Mouse (Mus musculus) megakaryocyte progenitor cell, adult 5-6 weeks (primary cell): Measurements from ENCODE around the gene Olfr639. TPM values are rescaled to one million over a fixed set of nuclear protein-coding genes. Genes with fewer than 3 reads are reported as not detected.
"Not testable (repeated sequence)": the region's sequence is repeated elsewhere in the genome, so short reads cannot be mapped to it uniquely, and the experiment has no call there.

Source experiments
- ATAC-seq: replicated peaks from 2 replicates; pipeline ENCODE4 v1.8.0; 2016; ENCODE audit warnings: mild to moderate bottlenecking, moderate TSS enrichment, inconsistent platforms; ENCODE audit not compliant: poor library complexity
- total RNA-seq, 2 experiments: library from RNA; stranded (forward) in 1 of 2; stranded (reverse) in 1 of 2; fragments of 157-497, 149-512 nt in 1 of 2; fragments of 200-1000 nt in 1 of 2; gene quantifications; 2 replicates each; pipeline versions ENCODE4 v1.2.3 to v1.2.4; 2015 to 2017

The Olfr639 gene
- 0.02 TPM in 1 of 2 replicates, not detected in the other for total RNA-seq (2015)
- total RNA-seq (2017): not detected in 2 replicates

GRCm38 (mm10) chr7:104017203-104017602 is at the start of gene Olfr639:
TSS of gene Olfr639 (minus strand) at chr7:104017303.
- ATAC-seq: no peak

DNA sequence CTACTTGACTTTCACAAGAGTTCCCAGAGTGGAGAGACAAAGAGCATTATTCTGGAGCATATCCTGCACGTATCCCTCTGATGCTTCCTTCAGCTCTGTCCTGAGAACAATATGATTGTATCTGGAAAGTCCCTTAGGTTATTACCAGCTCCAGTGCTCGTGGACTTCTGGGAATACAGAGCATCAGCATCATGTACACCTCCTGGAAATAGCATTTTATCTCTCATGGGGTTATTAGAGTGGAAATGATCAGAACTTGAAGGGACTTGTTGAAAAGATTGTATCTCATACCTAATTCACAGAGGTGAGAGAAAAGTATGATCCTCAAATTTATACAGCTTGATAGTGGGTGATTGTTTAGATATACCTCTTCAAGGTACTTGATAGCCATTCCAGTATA is 44.2 kb upstream of the Olfr639 start, which contains the start of gene 4930516K23Rik:
Gene 4930516K23Rik (minus strand): TSS at position 101 of the 400 bp plus-strand sequence.
- ATAC-seq: no peak

DNA sequence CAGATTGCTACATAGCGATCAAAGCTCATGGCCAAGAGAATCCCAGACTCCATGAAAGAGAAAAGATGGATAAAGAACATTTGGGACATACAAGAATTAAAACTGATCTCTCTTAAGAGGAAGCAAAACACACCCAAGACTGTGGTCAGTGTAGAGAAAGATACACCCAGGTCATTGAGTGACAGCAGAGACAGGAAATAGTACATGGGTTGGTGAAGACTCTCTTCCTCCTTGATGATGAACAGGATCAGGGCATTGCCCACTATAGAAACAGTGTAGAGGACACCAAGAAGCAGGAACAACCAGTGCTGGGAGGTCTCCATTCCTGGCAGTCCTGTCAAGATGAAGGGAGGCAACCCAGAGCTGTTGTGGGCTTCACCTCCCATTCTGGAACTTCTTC is 42.1 kb upstream of the Olfr639 start:
- ATAC-seq: peak; percentile 63; the same call in 1 of the 2 replicates

DNA sequence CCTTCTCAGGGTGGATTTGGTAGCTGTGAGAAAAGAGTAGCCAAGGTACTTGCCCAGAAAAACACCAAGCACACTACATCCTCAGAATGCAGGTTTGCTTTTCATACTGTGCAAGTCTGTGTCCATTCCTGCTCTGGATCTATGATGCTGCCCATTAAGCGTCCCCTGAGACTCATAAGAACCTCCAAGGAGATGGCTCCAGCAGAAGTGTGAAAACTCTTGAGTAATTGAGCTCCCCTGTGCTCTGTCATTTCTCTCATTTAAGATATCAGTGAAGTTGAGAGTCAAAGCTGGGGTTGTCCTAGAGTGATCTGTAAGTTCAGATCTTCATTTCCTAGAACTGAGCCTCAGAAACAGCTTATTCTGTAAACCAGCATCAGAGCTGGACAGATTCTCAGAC is 35.5 kb upstream of the Olfr639 start, which contains the start of gene Olfr642:
Gene Olfr642 (minus strand): TSS at position 101 of the 400 bp plus-strand sequence.
- ATAC-seq: no peak

DNA sequence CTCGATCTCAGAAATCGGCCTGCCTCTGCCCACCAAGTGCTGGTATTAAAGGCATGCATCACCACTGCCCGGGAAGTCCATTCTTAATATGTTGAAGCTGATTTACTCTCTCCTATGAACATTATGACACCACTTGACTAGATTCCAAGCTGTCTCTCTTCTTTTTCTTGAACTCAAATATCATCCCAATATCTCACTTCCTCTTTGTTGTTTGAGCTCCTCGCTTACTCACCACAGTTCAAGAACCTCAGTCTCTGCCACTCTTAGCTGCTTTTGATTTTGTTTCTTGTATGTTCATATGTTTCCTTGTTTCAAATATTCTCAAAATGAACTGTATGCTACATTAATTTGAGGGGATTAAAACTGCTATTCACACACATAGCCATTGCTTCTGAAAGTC is 33.6 kb upstream of the Olfr639 start:
- ATAC-seq: peak; percentile 83

GRCm38 (mm10) chr7:104035145-104035544 is 18.0 kb upstream of the Olfr639 start, which contains the start of gene Olfr641:
TSS of gene Olfr641 (plus strand) at chr7:104035445.
- ATAC-seq: no peak

DNA sequence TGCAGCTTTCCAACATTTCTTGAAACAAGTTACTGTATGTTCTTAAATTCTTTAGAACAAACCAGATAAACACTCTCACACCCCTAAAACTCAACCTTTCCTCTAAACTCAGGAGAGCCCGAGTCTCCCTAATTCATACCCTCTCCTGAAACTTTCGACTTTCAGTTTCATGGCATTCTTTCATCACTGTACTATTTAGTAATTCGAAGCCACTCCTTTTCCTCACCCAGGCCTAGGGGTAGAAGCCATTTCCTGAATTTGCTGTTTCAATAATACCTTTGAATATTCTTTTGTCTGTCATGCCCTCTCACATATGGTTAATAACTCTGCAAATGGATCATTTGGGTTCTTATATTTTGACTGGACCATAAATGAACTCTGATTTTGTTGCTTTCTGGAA is 9.9 kb upstream of the Olfr639 start:
- peak; percentile 86 for ATAC-seq

GRCm38 (mm10) chr7:104025473-104025872 is 8.4 kb upstream of the Olfr639 start, which contains the start of gene Olfr640:
TSS of gene Olfr640 (minus strand) at chr7:104025573.
- no peak for ATAC-seq

DNA sequence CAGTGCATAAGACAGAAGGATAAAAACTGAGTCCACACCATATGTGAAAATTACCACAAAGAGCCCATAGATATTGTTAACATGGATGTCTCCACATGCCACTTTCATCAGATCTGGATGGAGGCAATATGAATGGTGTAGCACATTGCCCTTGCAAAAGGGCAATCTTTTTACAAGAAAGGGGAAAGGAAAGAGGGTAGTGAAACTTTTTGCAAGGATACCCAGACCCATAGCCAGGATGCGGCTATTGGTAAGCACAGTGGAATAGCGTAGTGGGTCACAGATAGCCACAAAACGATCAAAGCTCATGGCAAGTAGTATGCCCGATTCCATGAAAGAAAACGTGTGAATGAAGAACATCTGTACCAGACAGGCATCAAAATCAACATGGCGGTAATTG is 4.5 kb upstream of the Olfr639 start:
- ATAC-seq: peak; percentile 81

DNA sequence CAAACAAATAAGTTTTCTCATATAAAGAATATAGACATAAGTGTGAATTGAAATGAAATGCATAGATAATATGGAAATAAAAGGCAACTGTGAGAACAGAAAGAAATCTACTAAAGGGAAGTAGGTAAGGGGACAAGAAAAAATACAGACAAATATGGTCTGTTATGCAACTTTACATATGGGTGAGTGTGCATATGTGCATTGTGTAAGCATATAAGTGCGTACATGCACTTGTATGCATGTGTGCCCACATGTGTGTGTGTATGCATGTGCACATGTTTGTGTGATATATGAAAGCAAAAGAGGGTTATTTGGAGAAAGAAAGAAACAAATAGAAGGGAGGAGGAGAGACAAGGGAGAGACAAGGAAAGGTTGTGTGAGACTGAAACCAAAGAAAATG is 1.9 kb upstream of the Olfr639 start:
- ATAC-seq: peak; percentile 73

DNA sequence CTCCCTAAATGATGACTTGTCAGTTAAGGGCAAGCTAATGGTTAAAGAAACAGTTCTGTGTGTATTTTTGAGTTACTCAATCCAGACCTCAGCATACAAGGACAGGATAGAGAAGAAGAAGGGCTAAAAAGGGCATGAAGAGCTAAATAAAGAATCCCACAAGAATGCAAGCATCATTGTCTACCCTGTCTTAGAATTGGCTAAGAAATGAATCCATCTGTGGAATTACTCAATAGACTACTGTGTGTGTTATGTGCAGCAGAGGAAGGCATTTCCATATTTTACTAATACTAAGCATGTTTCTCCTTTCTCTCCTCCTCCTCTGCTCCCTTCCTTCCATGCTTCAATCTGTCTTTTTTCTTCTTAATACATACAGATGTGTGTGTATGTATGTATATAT is 18.0 kb downstream of the Olfr639 start:
- peak; percentile 85 for ATAC-seq

GRCm38 (mm10) chr7:103998446-103998845 is 18.7 kb downstream of the Olfr639 start, which contains the start of gene Olfr638:
TSS of gene Olfr638 (plus strand) at chr7:103998746.
- ATAC-seq: no peak

DNA sequence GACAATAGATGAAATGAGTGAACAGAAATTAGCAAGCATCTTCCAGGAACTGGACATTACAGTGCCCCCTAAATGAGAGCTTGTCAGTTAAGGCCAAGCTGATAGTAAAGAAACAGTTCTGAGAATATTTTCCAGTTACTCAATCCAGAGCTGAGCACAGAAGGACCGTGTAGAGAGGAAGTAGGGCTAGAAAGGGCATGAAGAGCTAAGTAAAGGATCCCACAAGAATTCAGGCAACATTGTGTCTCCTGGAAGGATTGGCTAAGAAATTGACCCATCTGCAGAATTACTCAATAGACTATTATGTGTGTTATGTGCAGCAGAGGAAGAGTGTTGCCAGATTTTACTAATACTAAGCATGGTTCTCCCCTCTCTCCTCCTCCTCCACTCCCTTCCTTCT is 45.3 kb downstream of the Olfr639 start:
- ATAC-seq: peak; percentile 96

DNA sequence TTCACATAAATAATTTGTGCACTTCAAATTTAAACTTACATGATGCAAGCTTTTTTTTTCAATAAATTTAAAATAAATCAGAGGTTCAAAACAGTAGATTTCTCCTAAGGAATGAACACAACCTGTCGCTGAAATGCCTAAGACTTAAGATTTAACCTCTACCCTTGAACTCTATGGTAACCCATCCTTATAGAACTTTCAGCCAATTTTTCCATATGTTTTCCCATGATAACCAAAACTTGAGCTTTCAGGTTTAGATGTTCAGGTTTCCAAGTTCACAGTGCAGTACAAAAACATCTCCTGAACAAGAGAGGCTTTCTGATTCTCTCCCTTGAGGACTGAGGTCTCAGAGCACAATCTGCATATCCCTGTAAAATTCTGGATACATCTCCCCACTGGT is 46.3 kb downstream of the Olfr639 start, which contains the start of gene Olfr635:
Gene Olfr635 (plus strand): TSS at position 301 of the 400 bp plus-strand sequence.
- no peak for ATAC-seq

- ATAC-seq: not testable (repeated sequence)
Observed at GRCm38 (mm10) chr7:103966873-103967272, 50.2 kb downstream of the Olfr639 start.

Other genes with a start within 250 kb of the Olfr639 start
Only the 30 nearest of the 32 such genes appear.
- not detected in 2 replicates for gene Olfr67, start 225.5 kb downstream of the Olfr639 start, total RNA-seq (2015)
- gene Olfr67, start 225.5 kb downstream of the Olfr639 start, total RNA-seq (2017): not detected in 2 replicates
- gene Hbb-bt, start 203.3 kb downstream of the Olfr639 start, total RNA-seq (2015): 16.9 and 36.5 TPM in 2 replicates
- 0.71 and 3.5 TPM in 2 replicates for gene Hbb-bt, start 203.3 kb downstream of the Olfr639 start, total RNA-seq (2017)
- gene Hbb-bs, start 189.2 kb downstream of the Olfr639 start, total RNA-seq (2015): 25.1 and 66.9 TPM in 2 replicates
- 7.5 and 24.0 TPM in 2 replicates for gene Hbb-bs, start 189.2 kb downstream of the Olfr639 start, total RNA-seq (2017)
- not detected in 2 replicates for gene Hbb-bh2, start 176.8 kb downstream of the Olfr639 start, total RNA-seq (2015)
- not detected in 2 replicates for gene Hbb-bh2, start 176.8 kb downstream of the Olfr639 start, total RNA-seq (2017)
- gene Hbb-bh1, start 174.1 kb downstream of the Olfr639 start, total RNA-seq (2015): not detected in 2 replicates
- not detected in 2 replicates for gene Hbb-bh1, start 174.1 kb downstream of the Olfr639 start, total RNA-seq (2017)
- gene Hbb-y, start 164.1 kb downstream of the Olfr639 start, total RNA-seq (2015): not detected in 2 replicates
- not detected in 2 replicates for gene Hbb-y, start 164.1 kb downstream of the Olfr639 start, total RNA-seq (2017)
- gene Olfr66, start 131.1 kb downstream of the Olfr639 start, total RNA-seq (2015): not detected in 2 replicates
- gene Olfr66, start 131.1 kb downstream of the Olfr639 start, total RNA-seq (2017): not detected in 2 replicates
- not detected in 2 replicates for gene Olfr64, start 122.8 kb downstream of the Olfr639 start, total RNA-seq (2015)
- gene Olfr64, start 122.8 kb downstream of the Olfr639 start, total RNA-seq (2017): not detected in 2 replicates
- not detected in 2 replicates for gene Olfr65, start 113.8 kb downstream of the Olfr639 start, total RNA-seq (2015)
- not detected in 2 replicates for gene Olfr65, start 113.8 kb downstream of the Olfr639 start, total RNA-seq (2017)
- not detected in 2 replicates for gene Olfr631, start 88.5 kb downstream of the Olfr639 start, total RNA-seq (2015)
- gene Olfr631, start 88.5 kb downstream of the Olfr639 start, total RNA-seq (2017): not detected in 2 replicates
- gene Olfr632, start 83.0 kb downstream of the Olfr639 start, total RNA-seq (2015): not detected in 2 replicates
- gene Olfr632, start 83.0 kb downstream of the Olfr639 start, total RNA-seq (2017): not detected in 2 replicates
- not detected in 2 replicates for gene Olfr633, start 72.9 kb downstream of the Olfr639 start, total RNA-seq (2015)
- gene Olfr633, start 72.9 kb downstream of the Olfr639 start, total RNA-seq (2017): not detected in 2 replicates
- not detected in 2 replicates for gene Olfr635, start 46.2 kb downstream of the Olfr639 start, total RNA-seq (2015)
- not detected in 2 replicates for gene Olfr635, start 46.2 kb downstream of the Olfr639 start, total RNA-seq (2017)
- not detected in 2 replicates for gene Olfr638, start 18.6 kb downstream of the Olfr639 start, total RNA-seq (2015)
- not detected in 2 replicates for gene Olfr638, start 18.6 kb downstream of the Olfr639 start, total RNA-seq (2017)
- gene Olfr640, start 8.3 kb upstream of the Olfr639 start, total RNA-seq (2015): not detected in 2 replicates
- not detected in 2 replicates for gene Olfr640, start 8.3 kb upstream of the Olfr639 start, total RNA-seq (2017)
- gene Olfr641, start 18.1 kb upstream of the Olfr639 start, total RNA-seq (2015): not detected in 2 replicates
- not detected in 2 replicates for gene Olfr641, start 18.1 kb upstream of the Olfr639 start, total RNA-seq (2017)
- gene Olfr642, start 35.4 kb upstream of the Olfr639 start, total RNA-seq (2015): not detected in 2 replicates
- gene Olfr642, start 35.4 kb upstream of the Olfr639 start, total RNA-seq (2017): not detected in 2 replicates
- not detected in 2 replicates for gene 4930516K23Rik, start 44.1 kb upstream of the Olfr639 start, total RNA-seq (2015)
- gene 4930516K23Rik, start 44.1 kb upstream of the Olfr639 start, total RNA-seq (2017): not detected in 2 replicates
- not detected in 2 replicates for gene Olfr644, start 54.6 kb upstream of the Olfr639 start, total RNA-seq (2015)
- gene Olfr644, start 54.6 kb upstream of the Olfr639 start, total RNA-seq (2017): not detected in 2 replicates
- gene Olfr645, start 68.2 kb upstream of the Olfr639 start, total RNA-seq (2015): not detected in 2 replicates
- gene Olfr645, start 68.2 kb upstream of the Olfr639 start, total RNA-seq (2017): not detected in 2 replicates
- not detected in 2 replicates for gene Olfr646, start 87.6 kb upstream of the Olfr639 start, total RNA-seq (2015)
- not detected in 2 replicates for gene Olfr646, start 87.6 kb upstream of the Olfr639 start, total RNA-seq (2017)
- gene Ubqln5, start 112.5 kb upstream of the Olfr639 start, total RNA-seq (2015): not detected in 2 replicates
- not detected in 2 replicates for gene Ubqln5, start 112.5 kb upstream of the Olfr639 start, total RNA-seq (2017)
- gene Olfr643, start 120.1 kb upstream of the Olfr639 start, total RNA-seq (2015): not detected in 2 replicates
- gene Olfr643, start 120.1 kb upstream of the Olfr639 start, total RNA-seq (2017): not detected in 2 replicates
- not detected in 2 replicates for gene Ubqln3, start 126.0 kb upstream of the Olfr639 start, total RNA-seq (2015)
- not detected in 2 replicates for gene Ubqln3, start 126.0 kb upstream of the Olfr639 start, total RNA-seq (2017)
- gene Ubqlnl, start 133.3 kb upstream of the Olfr639 start, total RNA-seq (2015): not detected in 2 replicates
- gene Ubqlnl, start 133.3 kb upstream of the Olfr639 start, total RNA-seq (2017): not detected in 2 replicates
- gene Olfm5, start 147.5 kb upstream of the Olfr639 start, total RNA-seq (2015): 0.15 TPM in 1 of 2 replicates, not detected in the other
- gene Olfm5, start 147.5 kb upstream of the Olfr639 start, total RNA-seq (2017): 0.17 TPM in 1 of 2 replicates, not detected in the other
- gene Olfr648, start 166.1 kb upstream of the Olfr639 start, total RNA-seq (2015): not detected in 2 replicates
- not detected in 2 replicates for gene Olfr648, start 166.1 kb upstream of the Olfr639 start, total RNA-seq (2017)
- not detected in 2 replicates for gene Olfr649, start 178.7 kb upstream of the Olfr639 start, total RNA-seq (2015)
- gene Olfr649, start 178.7 kb upstream of the Olfr639 start, total RNA-seq (2017): not detected in 2 replicates
- 2.3 and 3.7 TPM in 2 replicates for gene Trim6, start 201.5 kb upstream of the Olfr639 start, total RNA-seq (2015)
- 2.1 and 2.5 TPM in 2 replicates for gene Trim6, start 201.5 kb upstream of the Olfr639 start, total RNA-seq (2017)
- gene Trim34a, start 227.2 kb upstream of the Olfr639 start, total RNA-seq (2015): 8.6 and 10.9 TPM in 2 replicates
- 10.4 and 16.4 TPM in 2 replicates for gene Trim34a, start 227.2 kb upstream of the Olfr639 start, total RNA-seq (2017)